Mouse (Mus musculus): Measurements from ENCODE around the gene Olfr58.
"Not testable (repeated sequence)": the region's sequence is repeated elsewhere in the genome, so short reads cannot be mapped to it uniquely, and the experiment has no call there.

Gene Olfr58

DNA sequence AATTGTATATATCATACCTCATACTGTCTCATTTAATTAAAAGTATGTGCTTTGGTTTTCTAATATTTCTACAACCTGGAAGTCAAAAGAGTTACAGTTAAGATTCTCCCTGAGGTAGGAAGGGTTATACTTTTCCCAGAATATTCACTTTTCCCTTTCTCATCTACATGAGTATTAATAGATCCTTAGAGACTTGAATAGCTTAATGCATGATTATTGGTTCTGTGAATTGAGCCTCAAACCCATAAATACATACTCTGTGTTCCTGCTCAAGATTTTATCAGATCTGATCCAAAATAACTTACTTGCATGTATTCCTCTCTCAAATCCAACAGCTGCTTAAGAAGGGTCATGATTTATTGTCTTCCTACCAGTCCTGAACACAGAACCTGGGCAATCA, at the start of gene Olfr58:
Gene Olfr58 (plus strand): TSS at position 301 of the 400 bp plus-strand sequence.
- DNase-seq (ENCODE audit: low read depth, low spot score), result no peak

DNA sequence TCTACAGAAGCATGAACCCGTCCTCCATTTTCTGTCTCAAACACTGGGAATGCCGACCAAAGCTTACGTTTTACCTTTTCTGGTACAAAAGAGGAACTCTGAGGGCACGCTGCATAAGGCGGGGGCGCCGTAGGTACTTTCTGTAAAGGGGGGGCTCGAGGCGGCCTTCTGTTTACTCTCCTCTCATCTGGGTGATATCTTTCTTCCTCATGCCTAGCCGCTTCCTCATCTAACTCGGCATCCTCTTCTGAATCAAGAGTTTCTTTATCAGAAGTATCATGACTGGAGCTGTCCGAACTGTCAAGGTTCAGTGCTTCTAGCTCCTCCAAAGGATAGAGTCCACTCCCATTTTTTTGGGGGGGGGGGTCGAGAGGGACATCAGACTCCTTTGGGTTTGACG, 10.9 kb upstream of the Olfr58 start:
- no peak for DNase-seq (ENCODE audit: low read depth, low spot score)

DNA sequence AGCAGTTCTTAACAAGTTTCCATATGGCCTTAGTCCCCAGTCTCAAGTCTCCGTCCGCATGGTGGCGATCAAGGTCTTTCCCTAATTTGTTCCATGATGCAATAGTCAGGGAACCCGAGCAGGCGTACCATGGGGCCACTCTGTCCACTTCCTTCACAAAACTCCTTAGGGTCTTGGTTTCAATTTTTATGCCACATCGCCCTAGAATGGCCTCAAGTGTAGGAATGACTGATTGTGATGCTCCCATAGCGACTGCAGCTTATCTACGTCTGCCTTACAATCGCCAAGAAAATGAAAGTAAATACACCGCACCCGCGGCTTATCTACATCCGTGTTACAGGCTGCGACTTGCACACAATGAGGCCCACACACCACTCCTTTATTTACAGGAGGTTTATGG, 10.4 kb upstream of the Olfr58 start:
- DNase-seq (ENCODE audit: low read depth, low spot score), result no peak

DNA sequence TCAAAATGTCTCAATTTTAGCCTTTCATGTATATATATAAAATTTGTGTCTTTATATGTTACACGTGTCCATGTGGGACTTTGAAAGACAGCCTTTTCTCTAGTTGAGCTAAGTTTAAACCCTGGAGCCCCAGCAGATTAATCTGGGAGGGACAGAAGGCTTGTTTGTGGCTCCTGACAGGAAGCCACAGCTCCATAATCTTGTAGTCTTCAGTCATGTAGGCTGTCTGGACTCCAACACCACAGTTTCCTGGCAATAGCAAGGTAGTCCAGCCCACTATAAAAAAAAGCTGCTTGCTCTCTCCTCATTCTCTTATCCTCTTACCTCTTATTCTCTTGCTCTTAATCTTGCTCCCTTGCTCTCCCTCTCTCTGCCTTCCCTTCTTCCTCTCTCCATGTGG, 22.9 kb downstream of the Olfr58 start:
- DNase-seq (ENCODE audit: low read depth, low spot score), result no peak

DNA sequence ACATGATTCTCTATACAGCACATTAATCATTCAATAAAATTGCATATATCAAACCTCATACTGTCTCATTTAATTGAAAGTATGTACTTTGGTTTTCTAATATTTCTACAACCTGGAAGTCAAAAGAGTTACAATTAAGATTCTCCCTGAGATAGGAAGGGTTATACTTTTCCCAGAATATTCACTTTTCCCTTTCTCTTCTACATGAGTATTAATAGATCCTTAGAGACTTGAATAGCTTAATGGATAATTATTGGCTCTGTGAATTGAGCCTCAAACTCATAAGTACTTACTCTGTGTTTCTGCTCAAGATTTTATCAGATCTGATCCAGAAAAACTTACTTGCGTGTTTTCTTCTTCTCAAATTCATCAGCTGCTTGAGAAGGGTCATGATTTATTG, 24.5 kb downstream of the Olfr58 start, which contains the start of gene Olfr859:
Gene Olfr859 (plus strand): TSS at position 301 of the 400 bp plus-strand sequence.
- not testable (repeated sequence) for DNase-seq (ENCODE audit: low read depth, low spot score)

Data from brain, embryonic 18.5 days (tissue).